Mouse (Mus musculus): ENCODE data around the gene Gm10073.
"Not testable (repeated sequence)": the region's sequence is repeated elsewhere in the genome, so short reads cannot be mapped to it uniquely, and the experiment has no call there.

GRCm38 (mm10) chr8:106595623-106596022 is 22.4 kb upstream of the Gm10073 start:
- not testable (repeated sequence) for TF ChIP-seq GATA1 (IDR thresholded peaks at IDR 0.05; ENCODE audit: borderline replicate concordance, low read length); FLI1 (IDR thresholded peaks at IDR 0.05; ENCODE audit: low read length)
